Mouse (Mus musculus): ENCODE measurements around the gene Krt17. TPM values are rescaled to one million over a fixed set of nuclear protein-coding genes. Genes with fewer than 3 reads are reported as not detected.
"Not testable (repeated sequence)": the region's sequence is repeated elsewhere in the genome, so short reads cannot be mapped to it uniquely, and the experiment has no call there.

Krt17 gene
- polyA plus RNA-seq, 1 experiment from 2014 or later = 7.8 TPM

DNA sequence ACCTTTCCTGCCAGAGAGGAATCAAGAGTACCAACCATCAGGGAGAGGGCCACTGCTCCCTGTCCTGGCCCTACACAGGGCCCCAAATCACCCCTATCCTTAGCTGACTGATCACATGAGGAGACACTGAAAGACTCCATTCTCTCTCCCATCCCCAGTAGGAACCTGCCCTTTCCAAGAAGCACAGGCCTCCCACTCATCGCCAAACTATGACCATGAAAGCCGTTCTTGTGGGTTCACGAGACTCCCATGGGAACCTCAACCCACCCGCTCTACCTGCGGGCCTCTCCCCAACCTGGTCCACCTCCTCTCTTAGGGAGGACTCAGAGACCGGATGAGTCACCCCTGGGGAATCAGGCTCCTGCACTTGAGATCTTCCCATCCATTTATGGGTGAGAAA is 5.3 kb downstream of the Krt17 start:
- Histone ChIP-seq H3K9ac (ENCODE audit: low read depth, low read length) (no peak overlapping the region), H3K4me3 (ENCODE audit: low read depth, low read length) (no peak overlapping the region), H3K36me3 (ENCODE audit: control insufficient read depth, insufficient read depth) (no peaks in the 10 kb centered on the region), H3K4me1 (replicated peaks; ENCODE audit: control insufficient read depth, insufficient read depth, low read length) (no peaks in the 10 kb centered on the region), H3K27me3 (replicated peaks; ENCODE audit: control insufficient read depth, insufficient read depth, low read length) (0 out of 2 replicates have a peak, but pooled peaks cover 4% of the 10 kb centered on the region), H3K27ac (ENCODE audit: low read depth, low read length) (no peak overlapping the region), H3K9me3 (ENCODE audit: control insufficient read depth) (no peaks in the 10 kb centered on the region), H3K4me2 (replicated peaks; ENCODE audit: low read depth) (no peak overlapping the region)
- TF ChIP-seq CTCF (IDR thresholded peaks at IDR 0.05; ENCODE audit: low read depth) = no peak
- WGBS = 90% methylated on average over 6 of the region's 6 CpGs
- no peak for ATAC-seq

DNA sequence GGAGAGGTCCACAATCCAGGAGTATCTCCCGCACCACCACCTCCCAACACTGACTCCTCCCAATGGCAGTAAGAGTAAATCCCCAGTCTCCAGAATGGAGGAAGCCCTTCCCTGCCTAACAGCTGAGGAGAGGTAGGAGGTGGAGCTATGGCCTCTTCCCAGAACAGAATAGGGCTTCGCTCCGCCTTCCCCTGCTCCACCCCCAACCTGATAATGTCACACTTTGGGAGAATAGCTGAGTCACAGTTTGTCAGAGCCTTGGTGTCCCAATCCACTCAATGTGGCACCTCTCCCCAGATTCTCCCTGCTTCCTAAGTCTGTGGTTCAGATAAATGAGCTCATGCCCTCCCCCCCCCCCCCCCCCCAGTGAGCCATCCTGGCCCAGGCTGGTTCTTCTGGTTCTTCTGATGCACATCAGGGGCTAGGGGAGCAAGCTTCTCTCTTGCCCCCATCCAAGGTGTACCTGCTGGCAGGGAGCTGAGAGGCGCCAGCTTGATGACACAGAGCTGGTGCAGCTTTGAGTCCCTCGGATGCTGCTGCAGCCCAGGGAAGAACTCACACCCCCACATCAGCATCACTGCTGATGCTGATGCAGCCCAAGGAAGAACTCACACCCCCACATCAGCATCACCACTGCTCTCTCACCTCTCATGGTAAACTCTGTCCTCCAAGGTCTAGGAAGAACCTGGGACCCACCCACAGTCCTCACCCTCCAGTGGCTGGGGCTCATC is 6.3 kb downstream of the Krt17 start:
- no peak overlapping the region for H3K4me2 ChIP-seq (replicated peaks; ENCODE audit: low read depth)
- no peaks in the 10 kb centered on the region for H3K36me3 ChIP-seq (ENCODE audit: control insufficient read depth, insufficient read depth)
- no peak overlapping the region for H3K4me3 ChIP-seq (ENCODE audit: low read depth, low read length)
- H3K4me1 ChIP-seq (replicated peaks; ENCODE audit: control insufficient read depth, insufficient read depth, low read length) = no peaks in the 10 kb centered on the region
- H3K9me3 ChIP-seq (ENCODE audit: control insufficient read depth) = no peaks in the 10 kb centered on the region
- H3K9ac ChIP-seq (ENCODE audit: low read depth, low read length) = no peak overlapping the region
- 0 out of 2 replicates have a peak, but pooled peaks have one; percentile 22 for ATAC-seq
- no peak for TF ChIP-seq CTCF (IDR thresholded peaks at IDR 0.05; ENCODE audit: low read depth)
- no peak overlapping the region for H3K27ac ChIP-seq (ENCODE audit: low read depth, low read length)
- whole genome bisulfite sequencing = 55% methylated on average over 5 of the region's 5 CpGs
- 0 out of 2 replicates have a peak, but pooled peaks cover 4% of the 10 kb centered on the region for H3K27me3 ChIP-seq (replicated peaks; ENCODE audit: control insufficient read depth, insufficient read depth, low read length)

DNA sequence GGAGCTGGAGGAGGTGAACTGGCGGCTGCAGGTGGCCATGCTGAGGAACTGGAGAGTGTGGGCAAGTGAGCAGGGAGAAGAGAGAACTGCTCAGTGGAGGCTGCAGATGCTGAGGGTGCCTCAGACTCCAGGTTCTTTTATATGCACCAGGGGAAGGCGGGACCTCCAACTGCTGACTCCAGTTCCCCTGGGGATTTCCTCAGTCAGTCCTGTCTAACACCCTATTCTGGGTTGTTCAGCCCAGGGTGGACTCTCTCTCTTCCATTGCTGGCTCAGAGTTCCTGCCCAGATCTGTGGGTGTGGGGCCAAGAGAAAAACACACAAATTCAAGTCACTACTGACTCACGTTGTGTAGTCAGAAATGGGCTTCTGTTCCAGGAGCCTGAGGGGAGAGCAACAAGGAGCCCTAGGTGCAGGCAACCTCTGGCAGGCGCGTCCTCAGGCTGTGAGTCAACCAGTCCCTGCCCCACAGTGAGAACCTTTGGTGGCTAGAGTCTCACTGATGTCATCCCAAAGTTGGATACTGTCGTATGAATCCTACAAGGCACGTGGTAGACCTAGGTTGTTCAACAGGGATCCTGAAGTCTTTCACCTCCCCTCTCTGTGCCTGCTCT is 11.9 kb downstream of the Krt17 start, which contains the start of gene Krt16:
Krt16 (minus strand) TSS at position 51 of the 614 bp plus-strand sequence.
- no peak within 1 kb of the TSS for H3K4me2 ChIP-seq (replicated peaks; ENCODE audit: low read depth)
- 82% methylated on average over 7 of the region's 7 CpGs for WGBS

DNA sequence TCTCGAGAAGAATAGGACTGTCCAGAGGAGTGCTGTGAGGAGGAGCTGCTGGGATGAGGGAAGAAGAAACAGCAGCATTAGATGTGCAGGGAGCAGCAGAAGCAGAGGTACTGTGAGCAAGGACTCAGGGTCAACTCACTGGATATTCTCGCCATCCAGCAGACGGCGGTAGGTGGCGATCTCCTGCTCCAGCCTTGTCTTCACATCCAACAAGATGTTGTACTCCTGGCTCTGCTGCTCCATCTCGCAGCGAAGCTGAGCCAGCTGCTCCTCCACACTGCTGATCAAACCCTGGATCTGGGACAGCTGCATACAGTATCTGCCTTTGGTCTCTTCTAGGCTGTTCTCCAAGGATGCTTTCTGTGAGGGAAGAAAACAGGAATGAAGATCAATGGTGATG is 14.4 kb downstream of the Krt17 start:
- H3K4me1 ChIP-seq (replicated peaks; ENCODE audit: control insufficient read depth, insufficient read depth, low read length); H3K4me2 ChIP-seq (replicated peaks; ENCODE audit: low read depth); H3K27ac ChIP-seq (ENCODE audit: low read depth, low read length); H3K27me3 ChIP-seq (replicated peaks; ENCODE audit: control insufficient read depth, insufficient read depth, low read length); H3K9ac ChIP-seq (ENCODE audit: low read depth, low read length); H3K36me3 ChIP-seq (ENCODE audit: control insufficient read depth, insufficient read depth); H3K4me3 ChIP-seq (ENCODE audit: low read depth, low read length); ATAC-seq; H3K9me3 ChIP-seq (ENCODE audit: control insufficient read depth): not testable (repeated sequence)
- 59% methylated on average over 7 of the region's 7 CpGs for WGBS
- TF ChIP-seq CTCF (IDR thresholded peaks at IDR 0.05; ENCODE audit: low read depth) = peak; percentile 20; the same call in 1 of the 2 replicates

More for the DNA sequence above, 11.9 kb downstream of the Krt17 start, which contains the start of gene Krt16:
- Histone ChIP-seq H3K36me3 (ENCODE audit: control insufficient read depth, insufficient read depth) (no peaks in the 10 kb centered on the region), H3K9me3 (ENCODE audit: control insufficient read depth) (no peaks in the 10 kb centered on the region), H3K9ac (ENCODE audit: low read depth, low read length) (no peak within 1 kb of the TSS), H3K4me3 (ENCODE audit: low read depth, low read length) (no peak within 1 kb of the TSS), H3K27me3 (replicated peaks; ENCODE audit: control insufficient read depth, insufficient read depth, low read length) (no peaks in the 10 kb centered on the region), H3K27ac (ENCODE audit: low read depth, low read length) (no peak within 1 kb of the TSS), H3K4me1 (replicated peaks; ENCODE audit: control insufficient read depth, insufficient read depth, low read length) (no peaks in the 10 kb centered on the region)
- no peak for TF ChIP-seq CTCF (IDR thresholded peaks at IDR 0.05; ENCODE audit: low read depth)
- no peak for ATAC-seq

DNA sequence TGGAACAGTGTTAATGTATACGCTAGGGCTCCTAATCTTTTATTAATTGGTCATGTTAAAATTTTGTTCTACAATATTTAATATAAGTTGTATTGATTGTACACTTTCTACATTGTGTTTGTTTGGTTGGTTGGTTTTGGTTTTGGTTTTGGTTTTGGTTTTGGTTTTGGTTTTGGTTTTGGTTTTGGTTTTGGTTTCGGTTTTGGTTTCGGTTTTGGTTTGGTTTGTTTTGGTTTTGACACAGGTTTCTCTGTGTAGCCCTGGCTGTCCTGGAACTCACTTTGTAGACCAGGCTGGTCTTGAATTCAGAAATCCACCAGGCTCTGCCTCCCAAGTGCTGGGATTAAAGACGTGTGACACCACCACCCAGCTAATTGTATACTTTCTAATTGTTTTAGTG is 20.6 kb downstream of the Krt17 start:
- 87% methylated on average over 4 of the region's 4 CpGs for WGBS
- H3K27me3 ChIP-seq (replicated peaks; ENCODE audit: control insufficient read depth, insufficient read depth, low read length); H3K4me1 ChIP-seq (replicated peaks; ENCODE audit: control insufficient read depth, insufficient read depth, low read length); H3K27ac ChIP-seq (ENCODE audit: low read depth, low read length); H3K36me3 ChIP-seq (ENCODE audit: control insufficient read depth, insufficient read depth); H3K9ac ChIP-seq (ENCODE audit: low read depth, low read length); H3K9me3 ChIP-seq (ENCODE audit: control insufficient read depth); ATAC-seq; H3K4me2 ChIP-seq (replicated peaks; ENCODE audit: low read depth); H3K4me3 ChIP-seq (ENCODE audit: low read depth, low read length): not testable (repeated sequence)

DNA sequence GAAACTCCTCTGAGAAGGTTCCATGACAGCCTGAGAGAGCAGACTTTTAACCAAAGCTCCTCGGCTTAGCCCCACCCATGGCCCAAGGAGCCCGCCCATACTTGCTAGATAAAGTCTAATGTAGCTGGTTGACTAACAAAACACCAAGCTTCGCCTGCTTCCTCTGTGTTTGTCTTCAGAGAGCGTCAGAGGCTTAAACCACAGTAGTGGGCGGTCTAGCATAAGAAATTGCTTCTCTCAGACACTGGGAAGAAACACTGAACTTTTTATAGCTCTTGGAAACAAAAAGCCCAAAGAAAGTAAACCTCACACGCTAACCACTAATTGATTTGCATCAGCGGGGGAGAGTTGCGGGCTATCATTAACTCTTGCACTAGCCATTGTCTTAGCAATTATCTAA is 39.1 kb downstream of the Krt17 start:
- H3K4me3 ChIP-seq (ENCODE audit: low read depth, low read length) = no peak overlapping the region
- no peak overlapping the region for H3K9ac ChIP-seq (ENCODE audit: low read depth, low read length)
- H3K36me3 ChIP-seq (ENCODE audit: control insufficient read depth, insufficient read depth) = no peaks in the 10 kb centered on the region
- no peak overlapping the region for H3K4me2 ChIP-seq (replicated peaks; ENCODE audit: low read depth)
- no peak for ATAC-seq
- no peak for TF ChIP-seq CTCF (IDR thresholded peaks at IDR 0.05; ENCODE audit: low read depth)
- H3K27me3 ChIP-seq (replicated peaks; ENCODE audit: control insufficient read depth, insufficient read depth, low read length) = no peaks in the 10 kb centered on the region
- 47% methylated on average over 8 of the region's 8 CpGs for whole genome bisulfite sequencing
- H3K9me3 ChIP-seq (ENCODE audit: control insufficient read depth) = peaks cover 6% of the 10 kb centered on the region; the same call in 1 of the 2 replicates
- no peak overlapping the region for H3K27ac ChIP-seq (ENCODE audit: low read depth, low read length)
- H3K4me1 ChIP-seq (replicated peaks; ENCODE audit: control insufficient read depth, insufficient read depth, low read length) = no peaks in the 10 kb centered on the region; the same call in 1 of the 2 replicates
